Comparison of ENCODE assay signal across 29 mouse cellular contexts in genomic region chr12:112648081-112648480, GRCm38 (mm10). TPM values are rescaled to one million over a fixed set of nuclear protein-coding genes. Genes with fewer than 3 reads are reported as not detected.
DNase-seq lines count a peak whose midpoint lies in the region; ATAC-seq and TF ChIP-seq lines count a peak whose summit lies in the region.
"Had no signal": no experiment of that assay in that cellular context is flagged by ENCODE, and none has a peak within 500 bp of the region (broad histone marks: within the 10 kb centered on the region; RNA-seq: fewer than 3 reads in every experiment).

No protein-coding gene starts in this region.

- TF ChIP-seq CTCF in lung, postnatal 0 days (IDR thresholded peaks at IDR 0.05), result no peak
- TF ChIP-seq CTCF in bone marrow, adult 2 months (IDR thresholded peaks at IDR 0.05; ENCODE audit: control insufficient read depth, insufficient read depth, low read length), result no peak

- peak; percentile 40 for DNase-seq in lung, postnatal 0 days (ENCODE audit: low spot score)
- DNase-seq in lung, postnatal 14 days, result no peak
- DNase-seq in layer of hippocampus, adult 9-10 months (ENCODE audit: low spot score), result no peak
- no peak for DNase-seq in urinary bladder, postnatal 4 days (ENCODE audit: low spot score in 2 of 2)
- DNase-seq: adrenal gland, adult 8-10 months; cerebellum, adult 11 months; cerebellum, adult 9-10 months; embryo, embryonic 11 days; kidney, adult 9 months; kidney, postnatal 10 days; layer of hippocampus, adult 9-11 months; lung, postnatal 4 days; retina, postnatal 1 day; right cerebral cortex, postnatal 14 days; thymus, postnatal 4 days had no signal

- no peak overlapping the region for H3K4me3 ChIP-seq in lung, postnatal 0 days (ENCODE audit: low read depth, low read length)
- H3K4me3 ChIP-seq in bone marrow, adult 2 months (replicated peaks; ENCODE audit: control insufficient read depth, low read depth, low read length), result no peak overlapping the region
- H3K4me3 ChIP-seq in megakaryocyte, embryonic 14.5 days (replicated peaks), result peak overlapping the region; percentile 56
- H3K4me3 ChIP-seq in neural tube, embryonic 15.5 days (replicated peaks), result no peak overlapping the region
- H3K4me3 ChIP-seq: embryonic facial prominence, embryonic 12.5 days; forebrain, embryonic 10.5 days; forebrain, embryonic 15.5 days; heart, embryonic 10.5 days; limb, embryonic 12.5 days; lung, embryonic 15.5 days; midbrain, embryonic 10.5 days; neural tube, embryonic 13.5 days had no signal

- H3K27ac ChIP-seq in lung, postnatal 0 days (ENCODE audit: low read length), result no peak overlapping the region
- H3K27ac ChIP-seq in bone marrow, adult 2 months (ENCODE audit: control insufficient read depth, insufficient read depth, low read depth, low read length, poor library complexity), result peak overlapping the region; percentile 24; the same call in 1 of the 2 replicates
- no peak overlapping the region for H3K27ac ChIP-seq in neural tube, embryonic 15.5 days (replicated peaks)
- H3K27ac ChIP-seq: embryonic facial prominence, embryonic 12.5 days; forebrain, embryonic 10.5 days; forebrain, embryonic 15.5 days; heart, embryonic 10.5 days; hindbrain, embryonic 14.5 days; limb, embryonic 12.5 days; lung, embryonic 15.5 days; midbrain, embryonic 10.5 days; neural tube, embryonic 13.5 days had no signal

- TF ChIP-seq EP300 in lung, postnatal 0 days (IDR thresholded peaks at IDR 0.05), result peak; percentile 39; the same call in 1 of the 2 replicates

- no peak for ATAC-seq in lung, postnatal 0 days
- ATAC-seq in neural tube, embryonic 15.5 days (ENCODE audit: low FRiP score), result no peak
- ATAC-seq: CD4-positive, CD25-positive, alpha-beta regulatory T cell, adult 4 months; forebrain, embryonic 15.5 days; intestine, postnatal 0 days had no signal

- no peaks in the 10 kb centered on the region for H3K9me3 ChIP-seq in lung, postnatal 0 days (ENCODE audit: low read length)
- no peaks in the 10 kb centered on the region for H3K9me3 ChIP-seq in megakaryocyte, embryonic 14.5 days
- H3K9me3 ChIP-seq in neural tube, embryonic 15.5 days (replicated peaks), result no peaks in the 10 kb centered on the region
- H3K9me3 ChIP-seq: embryonic facial prominence, embryonic 12.5 days; forebrain, embryonic 10.5 days; forebrain, embryonic 15.5 days; heart, embryonic 10.5 days; limb, embryonic 12.5 days; lung, embryonic 15.5 days; midbrain, embryonic 10.5 days; neural tube, embryonic 13.5 days had no signal

- TF ChIP-seq POLR2A in bone marrow, adult 2 months (IDR thresholded peaks at IDR 0.05; ENCODE audit: borderline replicate concordance, control insufficient read depth, low read depth, low read length), result no peak

- H3K27me3 ChIP-seq in lung, postnatal 0 days (replicated peaks; ENCODE audit: insufficient read depth, low read length), result no peaks in the 10 kb centered on the region
- H3K27me3 ChIP-seq in megakaryocyte, embryonic 14.5 days (replicated peaks), result no peaks in the 10 kb centered on the region
- no peaks in the 10 kb centered on the region for H3K27me3 ChIP-seq in neural tube, embryonic 15.5 days (replicated peaks)
- H3K27me3 ChIP-seq: embryonic facial prominence, embryonic 12.5 days; forebrain, embryonic 15.5 days; limb, embryonic 12.5 days; lung, embryonic 15.5 days; neural tube, embryonic 13.5 days had no signal

- no peak overlapping the region for H3K9ac ChIP-seq in lung, postnatal 0 days (replicated peaks; ENCODE audit: low read depth)
- H3K9ac ChIP-seq in neural tube, embryonic 15.5 days (replicated peaks), result no peak overlapping the region
- H3K9ac ChIP-seq: embryonic facial prominence, embryonic 12.5 days; forebrain, embryonic 15.5 days; hindbrain, embryonic 14.5 days; limb, embryonic 12.5 days; lung, embryonic 15.5 days; neural tube, embryonic 13.5 days had no signal

- peaks cover 3% of the 10 kb centered on the region; the same call in 1 of the 2 replicates for H3K4me1 ChIP-seq in lung, postnatal 0 days (ENCODE audit: insufficient read depth, low read depth, low read length)
- H3K4me1 ChIP-seq in bone marrow, adult 2 months (ENCODE audit: control insufficient read depth, insufficient read depth, low read length), result peaks cover 4% of the 10 kb centered on the region
- H3K4me1 ChIP-seq in megakaryocyte, embryonic 14.5 days, result peaks cover 58% of the 10 kb centered on the region
- H3K4me1 ChIP-seq in neural tube, embryonic 15.5 days, result peaks cover 24% of the 10 kb centered on the region

- H3K4me2 ChIP-seq in lung, postnatal 0 days (replicated peaks; ENCODE audit: low read depth, low read length), result no peak overlapping the region
- no peak overlapping the region for H3K4me2 ChIP-seq in neural tube, embryonic 15.5 days
- H3K4me2 ChIP-seq: embryonic facial prominence, embryonic 12.5 days; forebrain, embryonic 15.5 days; hindbrain, embryonic 14.5 days; limb, embryonic 12.5 days; lung, embryonic 15.5 days; neural tube, embryonic 13.5 days had no signal

- 0 out of 2 replicates have a peak, but pooled peaks cover 11% of the 10 kb centered on the region for H3K36me3 ChIP-seq in lung, postnatal 0 days (ENCODE audit: insufficient read depth, low read length)
- peaks cover 64% of the 10 kb centered on the region for H3K36me3 ChIP-seq in megakaryocyte, embryonic 14.5 days (replicated peaks; ENCODE audit: low read length)
- peaks cover 26% of the 10 kb centered on the region for H3K36me3 ChIP-seq in neural tube, embryonic 15.5 days

- WGBS in lung, postnatal 0 days, result 81% methylated on average over 5 of the region's 5 CpGs
- 55% methylated on average over 5 of the region's 5 CpGs for WGBS in bone marrow, adult 2 months
- 95% methylated on average over 5 of the region's 5 CpGs for WGBS in neural tube, embryonic 15.5 days

RNA-seq across cellular contexts. Expression of gene Siva1, which starts 3.6 kb away (rescaled TPM):
- polyA plus RNA-seq in lung, postnatal 0 days (2015; fragmentation: Nextera tagmentation; extraction: Ambion mirVana), result 130 and 152 TPM in 2 replicates
- 47.7 and 81.1 TPM in 2 replicates for polyA plus RNA-seq in bone marrow, adult 2 months (2011; ENCODE audit: insufficient read depth, insufficient read length, low replicate concordance, missing spikeins)
- 33.7 and 63.6 TPM in 2 replicates for polyA plus RNA-seq in megakaryocyte, embryonic 14.5 days (2012; ENCODE audit: insufficient read depth, low replicate concordance)
- polyA plus RNA-seq in neural tube, embryonic 15.5 days (2015; fragmentation: Nextera tagmentation; extraction: Ambion mirVana), result 48.0 and 96.7 TPM in 2 replicates

RNA-seq across cellular contexts. Expression of gene Akt1, which starts 26.6 kb away (rescaled TPM):
- 78.8 and 91.3 TPM in 2 replicates for polyA plus RNA-seq in lung, postnatal 0 days (2015; fragmentation: Nextera tagmentation; extraction: Ambion mirVana)
- polyA plus RNA-seq in bone marrow, adult 2 months (2011; ENCODE audit: insufficient read depth, insufficient read length, low replicate concordance, missing spikeins), result 39.8 and 56.1 TPM in 2 replicates
- 237 and 415 TPM in 2 replicates for polyA plus RNA-seq in megakaryocyte, embryonic 14.5 days (2012; ENCODE audit: insufficient read depth, low replicate concordance)
- 70.5 and 120 TPM in 2 replicates for polyA plus RNA-seq in neural tube, embryonic 15.5 days (2015; fragmentation: Nextera tagmentation; extraction: Ambion mirVana)

RNA-seq across cellular contexts. Expression of gene Adssl1, which starts 28.2 kb away (rescaled TPM):
- polyA plus RNA-seq in lung, postnatal 0 days (2015; fragmentation: Nextera tagmentation; extraction: Ambion mirVana), result 29.9 and 43.0 TPM in 2 replicates
- polyA plus RNA-seq in bone marrow, adult 2 months (2011; ENCODE audit: insufficient read depth, insufficient read length, low replicate concordance, missing spikeins), result 21.0 and 44.8 TPM in 2 replicates
- polyA plus RNA-seq in megakaryocyte, embryonic 14.5 days (2012; ENCODE audit: insufficient read depth, low replicate concordance), result 10.1 and 38.2 TPM in 2 replicates
- 7.6 and 8.6 TPM in 2 replicates for polyA plus RNA-seq in neural tube, embryonic 15.5 days (2015; fragmentation: Nextera tagmentation; extraction: Ambion mirVana)

RNA-seq across cellular contexts. Expression of gene Zbtb42, which starts 30.5 kb away (rescaled TPM):
- polyA plus RNA-seq in lung, postnatal 0 days (2015; fragmentation: Nextera tagmentation; extraction: Ambion mirVana), result 14.0 and 14.6 TPM in 2 replicates
- polyA plus RNA-seq in bone marrow, adult 2 months (2011; ENCODE audit: insufficient read depth, insufficient read length, low replicate concordance, missing spikeins), result 2.6 and 5.1 TPM in 2 replicates
- polyA plus RNA-seq in megakaryocyte, embryonic 14.5 days (2012; ENCODE audit: insufficient read depth, low replicate concordance), result 0.52 and 0.72 TPM in 2 replicates
- 1.8 and 2.4 TPM in 2 replicates for polyA plus RNA-seq in neural tube, embryonic 15.5 days (2015; fragmentation: Nextera tagmentation; extraction: Ambion mirVana)

RNA-seq across cellular contexts. Expression of gene Inf2, which starts 59.5 kb away (rescaled TPM):
- 4.9 and 5.2 TPM in 2 replicates for polyA plus RNA-seq in lung, postnatal 0 days (2015; fragmentation: Nextera tagmentation; extraction: Ambion mirVana)
- 40.0 and 82.8 TPM in 2 replicates for polyA plus RNA-seq in bone marrow, adult 2 months (2011; ENCODE audit: insufficient read depth, insufficient read length, low replicate concordance, missing spikeins)
- polyA plus RNA-seq in megakaryocyte, embryonic 14.5 days (2012; ENCODE audit: insufficient read depth, low replicate concordance), result 569 and 1,129 TPM in 2 replicates
- 1.7 and 2.5 TPM in 2 replicates for polyA plus RNA-seq in neural tube, embryonic 15.5 days (2015; fragmentation: Nextera tagmentation; extraction: Ambion mirVana)
